Mouse (Mus musculus): ENCODE data around the gene Tmem176a. TPM values are rescaled to one million over a fixed set of nuclear protein-coding genes. Genes with fewer than 3 reads are reported as not detected.

Tmem176a gene
- total RNA-seq, 2 experiments from 2014 or later, result 22.4 to 27.5 TPM

DNA sequence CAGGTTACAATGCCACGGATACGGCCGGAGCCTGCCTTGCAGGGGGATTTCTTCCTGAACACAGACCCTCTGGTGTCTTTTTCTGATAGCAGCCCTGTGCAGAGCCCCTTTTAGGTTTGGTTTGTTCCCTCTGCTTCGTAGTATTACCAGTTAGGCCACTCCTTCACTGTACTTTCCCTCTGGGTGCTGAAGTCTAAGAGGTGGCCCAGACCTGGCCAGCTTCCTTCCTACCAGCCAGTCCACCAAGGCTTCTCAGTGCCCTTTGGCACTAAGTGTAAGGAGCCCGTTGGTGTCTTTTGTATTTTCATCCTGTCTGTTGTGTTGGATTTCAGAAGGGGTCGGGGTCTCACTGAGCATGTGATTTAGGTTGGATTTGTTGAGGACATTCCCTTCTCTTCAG lies 34.8 kb downstream of the Tmem176a start:
- intact Hi-C loops (cut with DNase I), result no loop called here
- DNase-seq, result no peak

DNA sequence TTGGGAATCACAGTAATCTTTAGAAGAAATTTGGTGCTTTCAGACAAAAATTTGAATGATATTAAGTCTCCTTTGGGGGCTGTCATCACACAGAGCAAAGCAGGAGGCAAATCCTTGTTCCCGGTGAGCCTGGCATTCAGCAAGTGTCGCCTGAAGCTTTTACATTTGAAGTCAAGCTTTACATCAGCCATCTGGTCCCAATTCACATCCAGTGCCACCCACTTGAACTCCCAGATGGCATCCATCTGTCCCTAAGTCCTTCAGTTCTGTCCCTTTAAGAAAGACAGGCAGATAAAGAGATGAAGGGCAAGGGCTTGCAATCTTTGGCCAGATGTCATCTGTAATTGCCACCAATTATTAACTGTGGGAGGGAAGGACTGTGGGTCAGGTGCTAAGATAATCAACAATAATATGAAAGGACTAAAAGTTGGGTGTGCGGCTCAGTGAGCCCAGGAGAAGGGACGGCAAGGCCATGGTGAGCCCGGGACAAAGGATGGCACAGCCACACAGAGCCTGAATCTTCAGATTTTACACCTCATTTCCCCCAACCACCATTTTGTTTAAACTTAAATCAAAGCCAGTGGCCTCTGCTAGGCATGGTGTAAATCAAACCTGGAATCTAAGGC lies 35.9 kb downstream of the Tmem176a start:
- DNase-seq, result no peak
- intact Hi-C loops (cut with DNase I), result no loop called here

DNA sequence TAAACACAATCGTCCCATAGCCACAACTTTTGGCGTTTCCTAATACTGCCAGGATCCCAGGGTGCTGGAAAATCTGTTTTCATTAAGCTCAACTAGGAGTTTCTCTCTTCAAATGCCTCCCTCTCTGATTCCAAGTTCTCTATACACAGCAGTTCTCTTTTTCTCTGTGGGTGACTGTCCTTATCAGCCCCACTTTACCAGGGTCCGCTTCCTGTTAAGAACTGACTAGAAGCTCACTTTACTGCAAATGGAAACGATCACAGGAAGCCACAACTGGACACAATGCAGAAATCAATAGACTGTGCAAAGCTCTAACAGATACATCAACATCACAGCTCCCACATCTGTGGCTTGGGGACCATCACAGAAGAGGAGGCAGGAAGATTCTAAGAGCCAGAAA lies 53.5 kb downstream of the Tmem176a start:
- DNase-seq, result no peak
- intact Hi-C loops (cut with DNase I), result no loop called here

DNA sequence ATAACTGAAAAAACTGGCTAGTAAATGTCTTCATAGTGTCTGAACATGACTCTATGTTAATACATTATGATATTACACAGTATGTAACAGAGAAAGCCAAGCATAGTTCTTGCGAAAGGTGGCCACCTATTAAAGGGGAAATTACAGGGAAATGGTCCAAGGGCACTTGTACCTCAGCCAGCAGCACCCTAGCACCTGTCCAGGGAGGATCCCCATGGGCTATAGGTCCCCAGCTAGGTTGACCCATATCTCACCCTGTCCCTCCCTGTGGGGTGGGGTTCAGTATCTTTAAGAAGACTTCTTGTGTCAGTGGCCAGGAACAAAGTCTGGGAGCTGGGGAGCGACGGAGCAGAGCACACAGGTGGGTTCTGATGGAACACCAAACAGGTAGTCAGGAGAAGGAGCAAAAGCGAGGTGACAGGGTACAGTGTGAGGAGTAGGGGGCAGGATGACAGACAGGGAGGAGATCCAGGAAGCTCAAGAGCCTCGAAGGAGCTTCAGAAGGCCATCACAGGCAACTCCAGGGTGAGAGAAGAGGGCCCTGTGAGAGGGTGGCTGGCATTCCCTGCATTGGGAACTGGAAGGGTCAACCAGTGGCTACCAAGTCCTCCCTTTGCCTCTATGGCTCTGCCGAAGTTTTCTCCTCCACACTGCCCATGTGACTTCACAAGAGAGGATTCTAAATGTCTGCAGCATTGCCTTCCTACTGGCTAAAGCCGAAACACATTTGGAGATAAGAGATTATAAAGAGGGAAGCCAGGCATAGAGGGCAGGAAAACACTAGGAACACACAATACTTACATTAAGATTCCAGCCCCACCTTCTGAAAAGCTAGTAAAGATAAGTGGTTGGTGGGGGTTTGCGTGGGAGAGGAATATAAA lies 54.5 kb downstream of the Tmem176a start:
- intact Hi-C loops (cut with DNase I), result no loop called here
- DNase-seq, result no peak

DNA sequence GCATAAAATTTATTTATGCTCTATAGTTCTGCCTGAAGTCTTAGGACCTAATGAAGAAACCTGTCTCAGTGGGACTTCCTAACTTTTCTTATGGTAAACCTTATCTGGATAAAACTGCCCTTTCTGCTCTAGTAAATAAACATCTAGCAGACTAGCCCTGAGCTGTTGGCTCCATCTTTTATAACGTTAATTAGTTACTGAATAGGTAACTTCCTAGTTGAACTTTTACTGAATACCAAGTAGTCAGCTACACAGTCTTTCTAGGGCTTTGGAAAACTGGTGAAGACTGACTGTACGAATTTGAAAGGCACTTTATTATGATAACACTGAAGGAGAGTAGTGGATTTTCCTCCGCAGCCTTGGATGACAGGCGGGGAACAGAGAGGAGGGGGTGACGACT lies 55.2 kb downstream of the Tmem176a start:
- intact Hi-C loops (cut with DNase I), result no loop called here
- no peak for DNase-seq

Other genes starting within 250 kb of the Tmem176a start
- 10 to 100 TPM; 24.3 to 27.7 TPM for gene Repin1, start 247.0 kb upstream of the Tmem176a start, total RNA-seq (2021)
- gene Gm44965, start 247.0 kb upstream of the Tmem176a start, total RNA-seq (2021), result 1 to 10 TPM in 1 of 2 experiments, not detected in 1; 5.4 TPM
- 1 to 10 TPM; 5.8 to 5.9 TPM for gene Zfp775, start 238.9 kb upstream of the Tmem176a start, total RNA-seq (2021)
- under 1 TPM; 0.50 to 0.89 TPM for gene AI854703, start 214.2 kb upstream of the Tmem176a start, total RNA-seq (2021)
- gene Gimap8, start 193.7 kb upstream of the Tmem176a start, total RNA-seq (2021), result 10 to 100 TPM; 11.0 to 14.0 TPM
- gene Gimap9, start 164.8 kb upstream of the Tmem176a start, total RNA-seq (2021), result 1 to 10 TPM; 6.0 to 7.5 TPM
- 10 to 100 TPM; 46.9 to 57.4 TPM for gene Gimap4, start 156.4 kb upstream of the Tmem176a start, total RNA-seq (2021)
- gene Gimap6, start 132.7 kb upstream of the Tmem176a start, total RNA-seq (2021), result 10 to 100 TPM; 73.8 to 74.5 TPM
- gene Gm28053, start 122.3 kb upstream of the Tmem176a start, total RNA-seq (2021), result 1 to 10 TPM; 5.0 to 6.6 TPM
- gene Gimap7, start 122.3 kb upstream of the Tmem176a start, total RNA-seq (2021), result not detected
- 10 to 100 TPM; 19.1 to 20.3 TPM for gene Gimap1, start 101.9 kb upstream of the Tmem176a start, total RNA-seq (2021)
- 10 to 100 TPM; 10.1 to 13.3 TPM for gene Gimap5, start 94.7 kb upstream of the Tmem176a start, total RNA-seq (2021)
- gene Gimap3, start 70.1 kb upstream of the Tmem176a start, total RNA-seq (2021), result under 1 TPM; 0.45 to 0.72 TPM
- 10 to 100 TPM; 72.1 to 81.8 TPM for gene Tmem176b, start 577 bp downstream of the Tmem176a start, total RNA-seq (2021)
- gene Aoc1, start 32.0 kb downstream of the Tmem176a start, total RNA-seq (2021), result not detected
- not detected for gene 1600015I10Rik, start 89.0 kb downstream of the Tmem176a start, total RNA-seq (2021)
- gene Doxl2, start 134.0 kb downstream of the Tmem176a start, total RNA-seq (2021), result not detected
- gene Svs1, start 145.9 kb downstream of the Tmem176a start, total RNA-seq (2021), result not detected
- gene Gpnmb, start 195.6 kb downstream of the Tmem176a start, total RNA-seq (2021), result under 1 TPM; 0.43 to 0.52 TPM
- gene Malsu1, start 232.9 kb downstream of the Tmem176a start, total RNA-seq (2021), result 10 to 100 TPM; 33.1 to 35.1 TPM

Data from heart, postnatal 10 days (tissue).